Mouse (Mus musculus) heart, embryonic 11.5 days (tissue): ENCODE measurements around the gene Ikzf2. TPM values are rescaled to one million over a fixed set of nuclear protein-coding genes. Genes with fewer than 3 reads are reported as not detected.

Experiments
- ATAC-seq: fragments of 200-750 bp; cut with Nextera tagmentation; replicated peaks from 2 replicates; pipeline ENCODE4 v1.8.0; 2017; ENCODE audit warnings: moderate library complexity; ENCODE audit not compliant: insufficient number of reproducible peaks, low FRiP score, low TSS enrichment
- H3K27ac ChIP-seq: fragments of 300-500 bp; sonication (generic); 2 replicates; pipeline ENCODE4 v1.5.1; 2014; ENCODE audit warnings: mild to moderate bottlenecking, low read depth, low read length
- H3K27me3 ChIP-seq: fragments of 300-500 bp; sonication (generic); 2 replicates; pipeline ENCODE4 v1.6.1; 2014; ENCODE audit warnings: mild to moderate bottlenecking, low read length, mixed read lengths; ENCODE audit not compliant: control insufficient read depth, insufficient read depth
- H3K36me3 ChIP-seq: fragments of 300-500 bp; sonication (generic); 2 replicates; pipeline ENCODE4 v1.6.1; 2014; ENCODE audit warnings: mild to moderate bottlenecking, low read length, moderate library complexity, mixed read lengths; ENCODE audit not compliant: control insufficient read depth, insufficient read depth
- H3K4me1 ChIP-seq: fragments of 300-500 bp; sonication (generic); 2 replicates; pipeline ENCODE4 v1.6.1; 2014; ENCODE audit warnings: low read length; ENCODE audit not compliant: control insufficient read depth, insufficient read depth
- H3K4me2 ChIP-seq: fragments of 300-500 bp; sonication (generic); 2 replicates; pipeline ENCODE4 v1.6.1; 2014; ENCODE audit warnings: mild to moderate bottlenecking, moderate library complexity
- H3K4me3 ChIP-seq: fragments of 300-500 bp; sonication (generic); 2 replicates; pipeline ENCODE4 v1.5.1; 2014; ENCODE audit warnings: low read depth, low read length
- H3K9ac ChIP-seq: fragments of 300-500 bp; sonication (generic); 2 replicates; pipeline ENCODE4 v1.6.1; 2014; ENCODE audit warnings: mild to moderate bottlenecking, low read depth, low read length, moderate library complexity
- H3K9me3 ChIP-seq: fragments of 300-500 bp; sonication (generic); replicated peaks from 2 replicates; pipeline ENCODE4 v1.6.1; 2016; ENCODE audit warnings: low read length; ENCODE audit not compliant: control insufficient read depth
- WGBS: fragments of 180-500 bp; shearing (Covaris S2); extraction: QIAGEN DNeasy Blood & Tissue Kit; methylation state at CpG from one replicate; pipeline ENCODE4 v1.1.7; 2014; ENCODE audit not compliant: insufficient replicate concordance; 5-methylcytosine and 5-hydroxymethylcytosine counted together
- polyA plus RNA-seq: library from polyadenylated mRNA; unstranded; fragments of >200 nt; fragmentation: Nextera tagmentation; extraction: Ambion mirVana; gene quantifications from 2 replicates; pipeline ENCODE4 v1.2.1, GENCODE M21; 2014

Gene Ikzf2
- polyA plus RNA-seq, 1 experiment from 2014 or later, result 3.1 TPM

GRCm38 (mm10) chr1:69599074-69599772, 87.8 kb downstream of the Ikzf2 start:
- Histone ChIP-seq H3K9ac (no peak overlapping the region), H3K4me1 (peaks cover 6% of the 10 kb centered on the region; the same call in 1 of the 2 replicates), H3K27me3 (no peaks in the 10 kb centered on the region), H3K27ac (no peak overlapping the region), H3K36me3 (no peaks in the 10 kb centered on the region), H3K4me3 (no peak overlapping the region), H3K4me2 (no peak overlapping the region), H3K9me3 (no peaks in the 10 kb centered on the region)
- ATAC-seq, result no peak
- 88% methylated on average over 12 of the region's 12 CpGs for WGBS

GRCm38 (mm10) chr1:69591889-69592288, 95.2 kb downstream of the Ikzf2 start:
- no peak for ATAC-seq
- WGBS, result 70% methylated on average over 6 of the region's 6 CpGs
- Histone ChIP-seq H3K27me3 (no peaks in the 10 kb centered on the region), H3K4me3 (no peak overlapping the region), H3K4me2 (no peak overlapping the region), H3K4me1 (no peaks in the 10 kb centered on the region), H3K27ac (no peak overlapping the region), H3K36me3 (no peaks in the 10 kb centered on the region), H3K9ac (no peak overlapping the region), H3K9me3 (no peaks in the 10 kb centered on the region)

- Histone ChIP-seq H3K4me1 (no peaks in the 10 kb centered on the region), H3K9ac (no peak overlapping the region), H3K27ac (no peak overlapping the region), H3K9me3 (no peaks in the 10 kb centered on the region), H3K27me3 (no peaks in the 10 kb centered on the region), H3K4me2 (no peak overlapping the region), H3K4me3 (no peak overlapping the region), H3K36me3 (no peaks in the 10 kb centered on the region)
- 64% methylated on average over 7 of the region's 7 CpGs for WGBS
- ATAC-seq, result no peak
Observed at GRCm38 (mm10) chr1:69591328-69591801, 95.7 kb downstream of the Ikzf2 start.

- no peaks in the 10 kb centered on the region for H3K27me3 ChIP-seq
- ATAC-seq, result no peak
Observed at GRCm38 (mm10) chr1:69585546-69585945, 101.5 kb downstream of the Ikzf2 start.

GRCm38 (mm10) chr1:69583932-69584659, 102.9 kb downstream of the Ikzf2 start:
- Histone ChIP-seq H3K9ac (no peak overlapping the region), H3K4me1 (no peaks in the 10 kb centered on the region), H3K27ac (no peak overlapping the region), H3K27me3 (no peaks in the 10 kb centered on the region), H3K4me2 (no peak overlapping the region), H3K4me3 (no peak overlapping the region), H3K36me3 (no peaks in the 10 kb centered on the region), H3K9me3 (no peaks in the 10 kb centered on the region)
- ATAC-seq, result no peak
- WGBS, result 88% methylated on average over 5 of the region's 5 CpGs

More at GRCm38 (mm10) chr1:69585546-69585945, 101.5 kb downstream of the Ikzf2 start:
- Histone ChIP-seq H3K4me2 (no peak overlapping the region), H3K4me3 (no peak overlapping the region), H3K4me1 (no peaks in the 10 kb centered on the region), H3K27ac (no peak overlapping the region), H3K9ac (no peak overlapping the region), H3K9me3 (no peaks in the 10 kb centered on the region), H3K36me3 (no peaks in the 10 kb centered on the region)
- 41% methylated on average over 2 of the region's 2 CpGs for WGBS

GRCm38 (mm10) chr1:69578917-69579316, 108.1 kb downstream of the Ikzf2 start:
- Histone ChIP-seq H3K27ac (no peak overlapping the region), H3K27me3 (no peaks in the 10 kb centered on the region), H3K9ac (no peak overlapping the region), H3K4me1 (no peaks in the 10 kb centered on the region), H3K4me3 (no peak overlapping the region), H3K9me3 (no peaks in the 10 kb centered on the region), H3K36me3 (no peaks in the 10 kb centered on the region), H3K4me2 (no peak overlapping the region)
- ATAC-seq, result no peak
- WGBS, result 87% methylated on average over 4 of the region's 4 CpGs

- WGBS, result 53% methylated on average over 5 of the region's 5 CpGs
- Histone ChIP-seq H3K36me3 (no peaks in the 10 kb centered on the region), H3K27me3 (no peaks in the 10 kb centered on the region), H3K4me1 (no peaks in the 10 kb centered on the region; the same call in 1 of the 2 replicates), H3K27ac (no peak overlapping the region), H3K4me3 (no peak overlapping the region), H3K4me2 (no peak overlapping the region), H3K9me3 (no peaks in the 10 kb centered on the region), H3K9ac (no peak overlapping the region)
- 0 out of 2 replicates have a peak, but pooled peaks have one; percentile 35 for ATAC-seq
Observed at GRCm38 (mm10) chr1:69559443-69560090, 127.5 kb downstream of the Ikzf2 start.

GRCm38 (mm10) chr1:69555636-69556151, 131.4 kb downstream of the Ikzf2 start:
- H3K9ac ChIP-seq, result no peak overlapping the region
- no peak for ATAC-seq
- 67% methylated on average over 5 of the region's 5 CpGs for WGBS

More at GRCm38 (mm10) chr1:69555636-69556151, 131.4 kb downstream of the Ikzf2 start:
- H3K36me3 ChIP-seq, result no peaks in the 10 kb centered on the region
- H3K4me3 ChIP-seq, result no peak overlapping the region
- no peaks in the 10 kb centered on the region for H3K27me3 ChIP-seq
- H3K4me1 ChIP-seq, result no peaks in the 10 kb centered on the region; the same call in 1 of the 2 replicates
- no peaks in the 10 kb centered on the region for H3K9me3 ChIP-seq
- no peak overlapping the region for H3K4me2 ChIP-seq
- no peak overlapping the region for H3K27ac ChIP-seq
